Mouse (Mus musculus): ENCODE measurements around the gene Lrch4.

The Lrch4 gene

GRCm38 (mm10) chr5:137652474-137652873 lies 23.6 kb downstream of the Lrch4 start:
- peak; percentile 86 for DNase-seq (ENCODE audit: low read depth, low spot score)

- no peak for DNase-seq (ENCODE audit: low read depth, low spot score)
Observed at GRCm38 (mm10) chr5:137653366-137653765, 24.4 kb downstream of the Lrch4 start.

- peak; percentile 80 for DNase-seq (ENCODE audit: low read depth, low spot score)
Observed at GRCm38 (mm10) chr5:137654746-137655145, 25.8 kb downstream of the Lrch4 start.

- DNase-seq (ENCODE audit: low read depth, low spot score) = peak; percentile 74
Observed at GRCm38 (mm10) chr5:137656977-137657376, 28.1 kb downstream of the Lrch4 start.

GRCm38 (mm10) chr5:137660064-137660688 lies 31.3 kb downstream of the Lrch4 start:
- peak; percentile 53 for DNase-seq (ENCODE audit: low read depth, low spot score)

- no peak for DNase-seq (ENCODE audit: low read depth, low spot score)
Observed at GRCm38 (mm10) chr5:137663057-137663456, 34.1 kb downstream of the Lrch4 start.

GRCm38 (mm10) chr5:137668971-137669370 lies 40.0 kb downstream of the Lrch4 start:
- no peak for DNase-seq (ENCODE audit: low read depth, low spot score)

- no peak for DNase-seq (ENCODE audit: low read depth, low spot score)
Observed at GRCm38 (mm10) chr5:137670240-137670639, 41.3 kb downstream of the Lrch4 start.

GRCm38 (mm10) chr5:137671443-137672240 lies 42.7 kb downstream of the Lrch4 start:
- DNase-seq (ENCODE audit: low read depth, low spot score) = peak; percentile 59

- no peak for DNase-seq (ENCODE audit: low read depth, low spot score)
Observed at GRCm38 (mm10) chr5:137672361-137672760, 43.4 kb downstream of the Lrch4 start.

- no peak for DNase-seq (ENCODE audit: low read depth, low spot score)
Observed at GRCm38 (mm10) chr5:137673015-137673414, 44.1 kb downstream of the Lrch4 start.

- DNase-seq (ENCODE audit: low read depth, low spot score) = no peak
Observed at GRCm38 (mm10) chr5:137674786-137675185, 45.9 kb downstream of the Lrch4 start.

- DNase-seq (ENCODE audit: low read depth, low spot score) = no peak
Observed at GRCm38 (mm10) chr5:137677859-137678258, 48.9 kb downstream of the Lrch4 start.

GRCm38 (mm10) chr5:137678736-137679135 lies 49.8 kb downstream of the Lrch4 start:
- no peak for DNase-seq (ENCODE audit: low read depth, low spot score)

- no peak for DNase-seq (ENCODE audit: low read depth, low spot score)
Observed at GRCm38 (mm10) chr5:137679726-137680125, 50.8 kb downstream of the Lrch4 start.

GRCm38 (mm10) chr5:137682526-137682925 lies 53.6 kb downstream of the Lrch4 start:
- no peak for DNase-seq (ENCODE audit: low read depth, low spot score)

- peak; percentile 53 for DNase-seq (ENCODE audit: low read depth, low spot score)
Observed at GRCm38 (mm10) chr5:137683388-137684293, 54.7 kb downstream of the Lrch4 start.

- DNase-seq (ENCODE audit: low read depth, low spot score) = peak; percentile 100
Observed at GRCm38 (mm10) chr5:137684294-137685123, 55.6 kb downstream of the Lrch4 start, which contains the start of gene Agfg2. Gene Agfg2 (minus strand): TSS chr5:137684726.

GRCm38 (mm10) chr5:137685653-137686052 lies 56.7 kb downstream of the Lrch4 start:
- DNase-seq (ENCODE audit: low read depth, low spot score) = no peak

GRCm38 (mm10) chr5:137686127-137686790 lies 57.3 kb downstream of the Lrch4 start:
- no peak for DNase-seq (ENCODE audit: low read depth, low spot score)
